Mouse (Mus musculus): ENCODE results near the gene Mrpl53. TPM values are rescaled to one million over a fixed set of nuclear protein-coding genes. Genes with fewer than 3 reads are reported as not detected.

The Mrpl53 gene
- total RNA-seq, 2 experiments from 2014 or later, result 127 to 151 TPM

DNA sequence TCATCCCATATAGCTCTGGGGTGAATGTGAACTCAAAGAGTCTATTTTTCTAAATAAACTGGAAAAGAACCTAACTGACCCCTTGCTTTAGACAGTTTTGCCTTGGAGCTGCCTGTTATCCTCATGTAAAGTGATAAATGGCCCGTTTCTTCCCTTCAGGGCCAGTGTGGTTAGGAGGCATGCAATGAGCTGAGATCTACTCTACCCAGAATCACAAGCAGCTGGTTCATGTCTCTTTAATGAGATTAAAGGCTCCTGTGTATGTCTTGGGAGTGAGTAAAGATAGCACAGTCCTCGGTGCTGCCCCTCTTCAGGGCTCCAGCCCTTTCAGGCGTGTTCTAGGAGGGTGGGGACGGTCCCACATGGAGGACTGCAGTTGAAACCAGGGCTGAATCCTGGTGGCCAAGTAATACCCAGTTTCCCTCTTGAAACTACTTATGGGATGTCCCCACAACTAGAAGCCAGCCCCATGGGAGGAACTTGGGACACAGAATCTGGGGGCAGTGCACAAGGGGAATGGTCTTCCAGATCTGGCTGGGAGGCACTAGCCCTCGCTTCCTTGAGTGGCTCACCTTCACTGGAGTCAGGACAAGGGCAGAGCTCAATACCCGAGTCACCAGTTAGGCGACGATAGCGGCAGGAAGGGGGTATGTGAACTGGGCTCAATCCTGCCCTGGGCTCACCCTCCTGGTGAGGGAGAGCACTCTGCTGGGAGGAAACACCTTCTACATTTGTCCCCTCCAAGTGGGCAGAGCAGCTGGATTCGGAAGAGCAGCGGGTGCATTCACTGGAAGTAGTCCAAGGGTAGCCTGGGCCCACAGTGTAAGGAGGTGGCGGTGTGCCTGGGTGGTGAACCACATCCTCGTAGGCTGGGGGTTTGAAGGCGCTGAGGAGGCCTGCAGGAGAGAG lies 10.2 kb downstream of the Mrpl53 start:
- intact Hi-C loops (cut with DNase I), result no loop called here
- no peak for DNase-seq (ENCODE audit: low spot score)

DNA sequence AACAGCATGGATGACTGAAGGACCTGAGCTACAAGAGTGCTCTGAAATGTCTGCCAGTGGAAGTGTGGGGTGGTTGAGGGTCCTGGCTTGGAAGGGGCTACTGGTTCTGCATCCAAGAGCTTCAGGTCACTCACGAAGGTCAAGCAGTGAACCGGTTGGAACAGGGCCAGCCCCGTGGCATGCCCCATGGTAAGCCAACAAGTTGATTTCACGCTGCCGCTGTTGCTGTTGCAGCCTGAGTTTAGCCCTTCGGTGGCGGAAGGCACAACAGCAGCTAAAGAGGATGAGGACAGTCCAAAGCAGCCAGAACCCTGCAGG lies 10.9 kb downstream of the Mrpl53 start:
- intact Hi-C loops (cut with DNase I), result no loop called here
- DNase-seq (ENCODE audit: low spot score), result no peak

GRCm38 (mm10) chr6:83120930-83121862 lies 12.4 kb downstream of the Mrpl53 start, which contains the start of gene Wbp1:
TSS of gene Wbp1 (minus strand) at chr6:83121559.
- intact Hi-C loops (cut with DNase I), result no loop called here

GRCm38 (mm10) chr6:83121863-83122710 lies 13.2 kb downstream of the Mrpl53 start:
- no peak for DNase-seq (ENCODE audit: low spot score)
- intact Hi-C loops (cut with DNase I), result no loop called here

More at GRCm38 (mm10) chr6:83120930-83121862, 12.4 kb downstream of the Mrpl53 start, which contains the start of gene Wbp1:
- peak; percentile 97 for DNase-seq (ENCODE audit: low spot score)

GRCm38 (mm10) chr6:83122961-83123360 lies 14.1 kb downstream of the Mrpl53 start:
- intact Hi-C loops (cut with DNase I), result no loop called here
- no peak for DNase-seq (ENCODE audit: low spot score)

- intact Hi-C loops (cut with DNase I), result no loop called here
- DNase-seq (ENCODE audit: low spot score), result peak; percentile 85
Measured at GRCm38 (mm10) chr6:83124851-83125312, 16.0 kb downstream of the Mrpl53 start.

GRCm38 (mm10) chr6:83125331-83125730 lies 16.5 kb downstream of the Mrpl53 start, which contains the start of gene Ino80b:
TSS of gene Ino80b (minus strand) at chr6:83125431.
- intact Hi-C loops (cut with DNase I), result no loop called here
- no peak for DNase-seq (ENCODE audit: low spot score)

GRCm38 (mm10) chr6:83127419-83127818 lies 18.6 kb downstream of the Mrpl53 start:
- DNase-seq (ENCODE audit: low spot score), result no peak
- intact Hi-C loops (cut with DNase I), result no loop called here

DNA sequence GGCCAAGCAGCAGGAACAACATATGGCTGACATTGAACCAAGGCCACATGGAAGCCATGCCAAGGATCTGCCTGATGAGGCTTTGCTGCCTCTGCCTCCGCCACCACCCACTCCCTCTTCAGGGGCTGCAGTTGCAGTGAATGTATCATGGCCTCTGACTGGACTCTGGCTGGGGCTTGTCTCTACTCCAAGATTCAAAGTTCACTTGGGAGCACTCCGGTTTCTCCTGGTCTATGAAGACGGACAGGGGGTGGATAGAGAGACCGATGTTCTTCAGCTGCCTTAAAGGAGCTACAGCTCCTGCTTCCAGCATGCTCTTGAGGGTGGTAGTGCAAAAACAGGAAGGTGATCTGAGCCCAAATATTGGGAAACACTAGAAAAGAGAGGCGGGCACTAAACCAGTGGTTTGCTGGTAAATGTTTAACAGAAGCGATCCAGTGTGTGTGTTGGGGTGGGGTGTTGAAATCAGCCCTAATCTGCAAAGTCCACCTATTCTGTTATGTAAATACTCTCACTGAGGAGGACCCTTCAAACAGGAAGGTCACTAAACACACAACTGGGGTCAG lies 22.7 kb downstream of the Mrpl53 start:
- no peak for DNase-seq (ENCODE audit: low spot score)
- intact Hi-C loops (cut with DNase I), result no loop called here

- DNase-seq (ENCODE audit: low spot score), result no peak
- intact Hi-C loops (cut with DNase I), result no loop called here
Measured at GRCm38 (mm10) chr6:83132176-83132919, 23.5 kb downstream of the Mrpl53 start.

GRCm38 (mm10) chr6:83134226-83134625 lies 25.4 kb downstream of the Mrpl53 start:
- intact Hi-C loops (cut with DNase I), result no loop called here
- no peak for DNase-seq (ENCODE audit: low spot score)

DNA sequence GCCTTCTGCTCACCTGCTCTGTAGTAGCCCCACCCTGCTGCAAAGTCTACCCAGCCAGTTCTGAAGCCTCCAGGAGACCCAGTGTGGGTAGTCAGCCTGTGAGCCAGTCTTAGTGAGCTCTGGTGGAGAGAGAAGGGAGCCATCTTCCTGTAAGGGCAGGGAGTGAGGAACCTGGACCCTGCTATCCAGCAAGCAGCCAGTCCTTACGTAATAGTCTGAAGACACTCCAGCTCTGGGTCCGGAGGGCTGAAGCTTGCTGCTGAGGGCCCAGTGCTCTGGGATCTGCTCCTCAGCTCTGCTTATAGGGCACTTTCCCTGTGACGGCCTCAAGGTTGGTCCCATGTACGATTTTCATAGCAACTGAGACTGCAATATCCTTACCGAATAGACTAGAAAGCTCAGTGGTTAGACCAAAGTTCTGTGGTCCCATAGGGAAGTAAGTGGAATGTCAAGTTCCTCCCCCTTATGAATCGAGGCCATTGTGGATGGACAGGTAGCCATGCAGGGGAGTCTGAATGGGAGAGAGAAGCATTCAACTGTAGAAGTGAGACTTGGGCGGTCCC lies 26.2 kb downstream of the Mrpl53 start, which contains the start of gene Rtkn:
Gene Rtkn, plus strand, starts transcription at position 513 of the 563 bp plus-strand sequence.
- intact Hi-C loops (cut with DNase I), result no loop called here

GRCm38 (mm10) chr6:83135571-83136161 lies 26.8 kb downstream of the Mrpl53 start:
- intact Hi-C loops (cut with DNase I), result no loop called here
- DNase-seq (ENCODE audit: low spot score), result no peak

More for the DNA sequence above, 26.2 kb downstream of the Mrpl53 start, which contains the start of gene Rtkn:
- DNase-seq (ENCODE audit: low spot score), result no peak

DNA sequence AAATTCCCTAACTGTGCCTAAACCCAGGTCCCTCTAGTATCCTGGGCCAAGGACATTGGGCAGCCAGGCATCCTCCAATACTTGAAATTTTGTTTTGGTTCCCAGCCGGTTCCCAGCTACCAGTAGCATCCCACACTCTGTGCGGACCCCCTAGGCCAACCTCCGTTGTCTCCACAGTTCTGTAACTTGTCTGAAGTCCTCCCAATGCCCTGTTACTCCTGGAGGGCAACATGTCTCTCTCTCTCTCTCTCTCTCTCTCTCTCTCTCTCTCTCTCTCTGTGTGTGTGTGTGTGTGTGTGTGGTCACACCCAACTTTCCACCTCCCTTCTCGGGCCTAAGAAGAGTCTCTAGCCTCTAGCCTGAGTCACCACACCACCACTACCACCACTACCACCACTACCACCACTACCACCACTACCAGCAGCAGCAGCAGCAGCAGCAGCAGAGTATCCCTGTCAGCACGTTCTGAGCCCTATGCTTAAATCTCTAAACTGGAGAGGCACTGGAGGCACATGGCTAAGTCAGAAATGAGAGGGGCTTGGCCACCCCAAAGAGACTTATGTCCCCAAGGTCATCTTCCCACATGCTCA lies 27.5 kb downstream of the Mrpl53 start:
- DNase-seq (ENCODE audit: low spot score), result no peak
- intact Hi-C loops (cut with DNase I), result no loop called here

GRCm38 (mm10) chr6:83136881-83137575 lies 28.2 kb downstream of the Mrpl53 start:
- intact Hi-C loops (cut with DNase I), result no loop called here
- peak; percentile 75 for DNase-seq (ENCODE audit: low spot score)

DNA sequence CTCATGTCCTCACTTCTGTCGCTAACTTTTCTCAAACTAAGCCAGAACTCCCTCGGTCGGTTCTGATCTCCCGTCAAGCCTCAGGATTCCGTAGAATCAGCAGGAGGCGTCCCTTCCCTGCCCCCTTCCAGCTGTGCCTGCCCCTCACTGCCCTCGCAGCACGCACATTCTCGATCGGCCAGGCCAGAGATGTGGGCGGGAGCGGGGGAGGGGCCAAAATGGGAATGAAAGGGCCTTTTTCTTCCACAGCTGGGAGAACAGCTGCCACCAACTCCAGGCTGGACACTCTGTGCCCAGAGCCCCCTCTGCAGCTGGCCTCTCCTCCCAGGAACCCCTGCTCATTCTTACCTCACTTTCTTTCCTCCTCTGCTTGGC lies 28.7 kb downstream of the Mrpl53 start:
- intact Hi-C loops (cut with DNase I), result no loop called here
- DNase-seq (ENCODE audit: low spot score), result peak; percentile 88

DNA sequence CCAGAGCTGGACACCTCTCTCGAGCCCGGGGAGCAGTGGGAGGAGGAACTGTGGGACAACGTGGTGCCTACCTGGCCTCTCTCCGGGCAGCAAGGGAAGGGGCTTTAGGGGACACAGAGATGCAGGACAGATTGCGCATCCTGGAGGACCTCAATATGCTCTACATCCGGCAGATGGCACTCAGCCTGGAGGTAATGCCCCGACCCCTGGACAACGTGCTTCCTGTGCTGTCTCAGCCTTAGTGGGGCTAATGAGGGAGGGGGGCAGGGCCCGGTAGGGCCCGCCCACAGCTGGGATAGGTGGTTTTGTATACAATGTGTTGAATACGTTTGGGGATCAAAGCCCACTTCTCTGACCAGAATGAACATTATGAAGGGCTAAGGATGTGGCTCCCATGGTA lies 29.2 kb downstream of the Mrpl53 start:
- intact Hi-C loops (cut with DNase I), result no loop called here
- no peak for DNase-seq (ENCODE audit: low spot score)
